Mouse (Mus musculus): Measurements from ENCODE around the gene Paxbp1. TPM values are rescaled to one million over a fixed set of nuclear protein-coding genes. Genes with fewer than 3 reads are reported as not detected.
A peak's percentile ranks its signal among the peaks of the same experiment; 100 is the strongest.

Paxbp1 gene
- polyA plus RNA-seq, 1 experiment from 2014 or later: 45.8 TPM

GRCm38 (mm10) chr16:91010581-91011020, 33.7 kb downstream of the Paxbp1 start:
- 0% methylated on average over 42 of the region's 42 CpGs for WGBS
- Histone ChIP-seq H3K9ac (ENCODE audit: low read length) (peak overlapping the region; percentile 88), H3K36me3 (ENCODE audit: control insufficient read depth, insufficient read depth, low read length) (peaks cover 9% of the 10 kb centered on the region), H3K27me3 (ENCODE audit: control insufficient read depth, insufficient read depth, low read depth, low read length) (no peaks in the 10 kb centered on the region), H3K27ac (ENCODE audit: low read length) (peak overlapping the region; percentile 91), H3K4me3 (ENCODE audit: low read length) (peak overlapping the region; percentile 90), H3K4me1 (replicated peaks; ENCODE audit: control insufficient read depth, insufficient read depth, low read length) (peaks cover 11% of the 10 kb centered on the region), H3K4me2 (ENCODE audit: low read depth, low read length) (peak overlapping the region; percentile 86), H3K9me3 (ENCODE audit: control insufficient read depth, low read length) (no peaks in the 10 kb centered on the region)
- ATAC-seq (ENCODE audit: low read depth): no peak; the same call in 1 of the 2 replicates

GRCm38 (mm10) chr16:91009942-91010529, 34.3 kb downstream of the Paxbp1 start:
- H3K36me3 ChIP-seq (ENCODE audit: control insufficient read depth, insufficient read depth, low read length): peaks cover 4% of the 10 kb centered on the region
- H3K4me2 ChIP-seq (ENCODE audit: low read depth, low read length): peak overlapping the region; percentile 86
- H3K27me3 ChIP-seq (ENCODE audit: control insufficient read depth, insufficient read depth, low read depth, low read length): no peaks in the 10 kb centered on the region
- H3K9me3 ChIP-seq (ENCODE audit: control insufficient read depth, low read length): no peaks in the 10 kb centered on the region
- H3K4me1 ChIP-seq (replicated peaks; ENCODE audit: control insufficient read depth, insufficient read depth, low read length): peaks cover 11% of the 10 kb centered on the region
- H3K27ac ChIP-seq (ENCODE audit: low read length): peak overlapping the region; percentile 91
- ATAC-seq (ENCODE audit: low read depth): no peak
- under 1% methylated on average over 19 of the region's 19 CpGs for WGBS
- H3K4me3 ChIP-seq (ENCODE audit: low read length): peak overlapping the region; percentile 90
- H3K9ac ChIP-seq (ENCODE audit: low read length): peak overlapping the region; percentile 88

GRCm38 (mm10) chr16:91004915-91005538, 39.3 kb downstream of the Paxbp1 start:
- no peak overlapping the region for H3K4me3 ChIP-seq (ENCODE audit: low read length)
- H3K27ac ChIP-seq (ENCODE audit: low read length): no peak overlapping the region
- H3K4me2 ChIP-seq (ENCODE audit: low read depth, low read length): no peak overlapping the region
- H3K36me3 ChIP-seq (ENCODE audit: control insufficient read depth, insufficient read depth, low read length): no peaks in the 10 kb centered on the region
- H3K9me3 ChIP-seq (ENCODE audit: control insufficient read depth, low read length): no peaks in the 10 kb centered on the region
- ATAC-seq (ENCODE audit: low read depth): no peak
- no peaks in the 10 kb centered on the region for H3K27me3 ChIP-seq (ENCODE audit: control insufficient read depth, insufficient read depth, low read depth, low read length)
- no peak overlapping the region for H3K9ac ChIP-seq (ENCODE audit: low read length)
- H3K4me1 ChIP-seq (replicated peaks; ENCODE audit: control insufficient read depth, insufficient read depth, low read length): peaks cover 7% of the 10 kb centered on the region; the same call in 1 of the 2 replicates
- WGBS: 74% methylated on average over 4 of the region's 4 CpGs

GRCm38 (mm10) chr16:91001098-91001497, 43.2 kb downstream of the Paxbp1 start:
- Histone ChIP-seq H3K27me3 (ENCODE audit: control insufficient read depth, insufficient read depth, low read depth, low read length) (no peaks in the 10 kb centered on the region), H3K36me3 (ENCODE audit: control insufficient read depth, insufficient read depth, low read length) (no peaks in the 10 kb centered on the region), H3K9me3 (ENCODE audit: control insufficient read depth, low read length) (no peaks in the 10 kb centered on the region), H3K27ac (ENCODE audit: low read length) (no peak overlapping the region), H3K4me1 (replicated peaks; ENCODE audit: control insufficient read depth, insufficient read depth, low read length) (peaks cover 7% of the 10 kb centered on the region), H3K9ac (ENCODE audit: low read length) (no peak overlapping the region), H3K4me2 (ENCODE audit: low read depth, low read length) (no peak overlapping the region), H3K4me3 (ENCODE audit: low read length) (no peak overlapping the region)
- 71% methylated on average over 2 of the region's 2 CpGs for WGBS
- ATAC-seq (ENCODE audit: low read depth): no peak

DNA sequence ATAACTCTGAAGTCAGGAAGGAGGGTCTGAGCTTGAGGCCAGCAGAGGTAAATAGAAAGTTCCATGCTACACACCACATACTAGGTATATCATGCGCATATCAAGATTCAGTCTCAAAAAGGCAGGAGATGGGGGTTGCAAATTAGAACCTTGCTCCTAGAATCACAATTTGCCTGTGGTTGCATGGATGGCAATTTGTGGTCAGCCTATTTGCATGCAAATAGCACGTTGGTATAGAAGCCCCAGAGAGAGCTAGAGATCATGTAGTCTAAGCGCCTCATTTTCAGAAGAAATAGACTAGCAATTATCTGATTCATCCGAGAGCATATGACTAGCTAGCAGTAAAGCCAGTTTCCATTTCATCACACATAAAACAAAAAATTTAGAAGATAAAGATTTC, 44.5 kb downstream of the Paxbp1 start:
- ATAC-seq (ENCODE audit: low read depth): no peak
- Histone ChIP-seq H3K27ac (ENCODE audit: low read length) (no peak overlapping the region), H3K9me3 (ENCODE audit: control insufficient read depth, low read length) (no peaks in the 10 kb centered on the region), H3K36me3 (ENCODE audit: control insufficient read depth, insufficient read depth, low read length) (no peaks in the 10 kb centered on the region), H3K4me3 (ENCODE audit: low read length) (no peak overlapping the region), H3K4me1 (replicated peaks; ENCODE audit: control insufficient read depth, insufficient read depth, low read length) (peaks cover 7% of the 10 kb centered on the region), H3K27me3 (ENCODE audit: control insufficient read depth, insufficient read depth, low read depth, low read length) (no peaks in the 10 kb centered on the region), H3K9ac (ENCODE audit: low read length) (no peak overlapping the region), H3K4me2 (ENCODE audit: low read depth, low read length) (no peak overlapping the region)
- 83% methylated on average over 4 of the region's 4 CpGs for WGBS

- 67% methylated on average over 3 of the region's 3 CpGs for WGBS
Observed at GRCm38 (mm10) chr16:90997822-90998221, 46.5 kb downstream of the Paxbp1 start.

GRCm38 (mm10) chr16:90996327-90997243, 47.8 kb downstream of the Paxbp1 start:
- 82% methylated on average over 7 of the region's 7 CpGs for WGBS
- ATAC-seq (ENCODE audit: low read depth): no peak
- H3K9me3 ChIP-seq (ENCODE audit: control insufficient read depth, low read length): no peaks in the 10 kb centered on the region
- no peak overlapping the region for H3K9ac ChIP-seq (ENCODE audit: low read length)
- H3K27me3 ChIP-seq (ENCODE audit: control insufficient read depth, insufficient read depth, low read depth, low read length): no peaks in the 10 kb centered on the region
- H3K27ac ChIP-seq (ENCODE audit: low read length): no peak overlapping the region
- no peak overlapping the region for H3K4me2 ChIP-seq (ENCODE audit: low read depth, low read length)
- H3K36me3 ChIP-seq (ENCODE audit: control insufficient read depth, insufficient read depth, low read length): no peaks in the 10 kb centered on the region
- H3K4me3 ChIP-seq (ENCODE audit: low read length): no peak overlapping the region
- H3K4me1 ChIP-seq (replicated peaks; ENCODE audit: control insufficient read depth, insufficient read depth, low read length): peaks cover 7% of the 10 kb centered on the region

More at GRCm38 (mm10) chr16:90997822-90998221, 46.5 kb downstream of the Paxbp1 start:
- no peaks in the 10 kb centered on the region for H3K36me3 ChIP-seq (ENCODE audit: control insufficient read depth, insufficient read depth, low read length)
- H3K27ac ChIP-seq (ENCODE audit: low read length): no peak overlapping the region
- H3K27me3 ChIP-seq (ENCODE audit: control insufficient read depth, insufficient read depth, low read depth, low read length): no peaks in the 10 kb centered on the region
- H3K4me3 ChIP-seq (ENCODE audit: low read length): no peak overlapping the region
- no peak overlapping the region for H3K9ac ChIP-seq (ENCODE audit: low read length)
- no peak for ATAC-seq (ENCODE audit: low read depth)
- no peaks in the 10 kb centered on the region for H3K9me3 ChIP-seq (ENCODE audit: control insufficient read depth, low read length)
- no peak overlapping the region for H3K4me2 ChIP-seq (ENCODE audit: low read depth, low read length)
- H3K4me1 ChIP-seq (replicated peaks; ENCODE audit: control insufficient read depth, insufficient read depth, low read length): peaks cover 7% of the 10 kb centered on the region

- Histone ChIP-seq H3K4me1 (replicated peaks; ENCODE audit: control insufficient read depth, insufficient read depth, low read length) (peaks cover 7% of the 10 kb centered on the region), H3K27ac (ENCODE audit: low read length) (0 out of 2 replicates have a peak overlapping the region, but pooled peaks have one; percentile 22), H3K4me2 (ENCODE audit: low read depth, low read length) (no peak overlapping the region), H3K36me3 (ENCODE audit: control insufficient read depth, insufficient read depth, low read length) (0 out of 2 replicates have a peak, but pooled peaks cover 3% of the 10 kb centered on the region), H3K9me3 (ENCODE audit: control insufficient read depth, low read length) (no peaks in the 10 kb centered on the region), H3K4me3 (ENCODE audit: low read length) (no peak overlapping the region), H3K27me3 (ENCODE audit: control insufficient read depth, insufficient read depth, low read depth, low read length) (no peaks in the 10 kb centered on the region), H3K9ac (ENCODE audit: low read length) (no peak overlapping the region)
- 66% methylated on average over 5 of the region's 5 CpGs for WGBS
- ATAC-seq (ENCODE audit: low read depth): no peak
Observed at GRCm38 (mm10) chr16:90995498-90995897, 48.8 kb downstream of the Paxbp1 start.

DNA sequence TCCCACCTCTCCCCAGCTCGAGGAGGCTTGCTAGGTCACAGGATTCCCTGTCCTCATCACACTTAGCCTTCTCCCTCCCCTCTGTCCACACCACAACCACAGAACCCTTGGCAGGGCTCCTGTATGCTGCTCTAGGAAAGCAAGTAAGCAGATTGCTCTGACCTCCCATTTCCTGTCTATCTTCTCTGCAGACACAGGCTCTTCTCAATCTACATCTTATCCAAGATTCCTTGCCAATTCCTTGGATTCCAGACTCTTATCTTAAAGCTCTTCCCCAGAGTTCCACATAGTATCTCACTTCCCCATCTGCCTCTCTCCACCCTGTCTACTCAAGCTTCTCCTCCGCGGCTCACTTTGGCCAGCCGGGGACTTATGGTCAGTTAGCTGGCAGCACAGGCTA, 49.3 kb downstream of the Paxbp1 start:
- Histone ChIP-seq H3K4me1 (replicated peaks; ENCODE audit: control insufficient read depth, insufficient read depth, low read length) (peaks cover 7% of the 10 kb centered on the region), H3K27ac (ENCODE audit: low read length) (0 out of 2 replicates have a peak overlapping the region, but pooled peaks have one; percentile 22), H3K36me3 (ENCODE audit: control insufficient read depth, insufficient read depth, low read length) (0 out of 2 replicates have a peak, but pooled peaks cover 3% of the 10 kb centered on the region), H3K27me3 (ENCODE audit: control insufficient read depth, insufficient read depth, low read depth, low read length) (no peaks in the 10 kb centered on the region), H3K4me3 (ENCODE audit: low read length) (no peak overlapping the region), H3K9me3 (ENCODE audit: control insufficient read depth, low read length) (no peaks in the 10 kb centered on the region), H3K9ac (ENCODE audit: low read length) (no peak overlapping the region), H3K4me2 (ENCODE audit: low read depth, low read length) (no peak overlapping the region)
- ATAC-seq (ENCODE audit: low read depth): peak; percentile 78
- whole genome bisulfite sequencing: 32% methylated on average over 4 of the region's 4 CpGs
